Mouse (Mus musculus) lung, embryonic 16.5 days (tissue): ENCODE measurements around the gene Fubp1. TPM values are rescaled to one million over a fixed set of nuclear protein-coding genes. Genes with fewer than 3 reads are reported as not detected.

Experiments
- ATAC-seq: fragments of 200-750 bp; cut with Nextera tagmentation; 2 replicates; pipeline ENCODE4 v1.8.0; 2017; ENCODE audit warnings: low read depth, mild to moderate bottlenecking, moderate library complexity
- H3K27ac ChIP-seq: fragments of 300-500 bp; sonication (generic); 2 replicates; pipeline ENCODE4 v1.5.1; 2014; ENCODE audit warnings: mild to moderate bottlenecking, control low read depth, low read length
- H3K27me3 ChIP-seq: fragments of 300-500 bp; sonication (generic); 2 replicates; pipeline ENCODE4 v1.6.1; 2014; ENCODE audit warnings: low read depth, low read length, mixed read lengths; ENCODE audit not compliant: control insufficient read depth, insufficient read depth
- H3K36me3 ChIP-seq: fragments of 300-500 bp; sonication (generic); 2 replicates; pipeline ENCODE4 v1.6.1; 2014; ENCODE audit warnings: low read length; ENCODE audit not compliant: control insufficient read depth, insufficient read depth
- H3K4me1 ChIP-seq: fragments of 300-500 bp; sonication (generic); replicated peaks from 2 replicates; pipeline ENCODE4 v1.6.1; 2014; ENCODE audit warnings: low read length, mixed read lengths; ENCODE audit not compliant: control insufficient read depth, insufficient read depth
- H3K4me2 ChIP-seq: fragments of 300-500 bp; sonication (generic); 2 replicates; pipeline ENCODE4 v1.6.1; 2014; ENCODE audit warnings: low read depth, low read length, control low read depth
- H3K4me3 ChIP-seq: fragments of 300-500 bp; sonication (generic); 2 replicates; pipeline ENCODE4 v1.5.1; 2014; ENCODE audit warnings: mild to moderate bottlenecking, low read length, control low read depth
- H3K9ac ChIP-seq: fragments of 300-500 bp; sonication (generic); 2 replicates; pipeline ENCODE4 v1.6.1; 2014; ENCODE audit warnings: low read length, control low read depth
- H3K9me3 ChIP-seq: fragments of 300-500 bp; sonication (generic); 2 replicates; pipeline ENCODE4 v1.6.1; 2016; ENCODE audit warnings: low read length; ENCODE audit not compliant: control insufficient read depth
- WGBS: fragments of 180-500 bp; shearing (Covaris S2); extraction: QIAGEN DNeasy Blood & Tissue Kit; methylation state at CpG from one replicate; pipeline ENCODE4 v1.1.7; 2014; 5-methylcytosine and 5-hydroxymethylcytosine counted together
- polyA plus RNA-seq: library from polyadenylated mRNA; unstranded; fragments of >200 nt; fragmentation: Nextera tagmentation; extraction: Ambion mirVana; gene quantifications from 2 replicates; pipeline ENCODE4 v1.2.1, GENCODE M21; 2015

Fubp1 gene
- polyA plus RNA-seq, 1 experiment from 2014 or later, result 251 TPM

DNA sequence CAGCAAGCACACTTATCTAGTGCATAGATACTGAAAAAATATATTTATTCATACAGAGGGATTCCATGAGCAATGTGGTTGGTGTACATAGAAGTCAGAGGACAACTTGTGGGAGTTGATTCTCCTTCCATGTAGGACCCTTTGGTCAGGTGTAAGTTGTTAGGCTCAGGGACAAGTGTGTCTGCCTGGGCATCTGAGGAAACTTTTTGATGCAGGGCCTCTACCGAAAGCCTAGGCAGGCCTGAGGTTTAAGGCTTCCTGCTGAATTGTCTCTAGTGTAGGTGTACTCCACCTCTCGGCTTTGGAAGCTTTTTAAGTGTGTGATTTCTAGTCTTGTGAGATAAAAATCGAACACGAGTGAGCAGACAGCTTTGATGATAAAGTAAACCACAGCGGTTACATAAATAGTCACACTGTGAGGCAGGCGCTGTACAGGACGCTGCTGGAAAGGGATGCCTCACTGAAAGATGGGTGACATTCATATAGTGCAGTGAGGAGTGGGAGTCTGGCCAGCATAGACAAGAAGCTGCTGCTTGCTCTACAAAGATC, 1.6 kb downstream of the Fubp1 start:
- H3K4me2 ChIP-seq, result peak overlapping the region; percentile 62
- no peak for ATAC-seq
- peaks cover 19% of the 10 kb centered on the region for H3K4me1 ChIP-seq
- 1% methylated on average over 7 of the region's 7 CpGs for WGBS
- no peaks in the 10 kb centered on the region for H3K27me3 ChIP-seq
- H3K36me3 ChIP-seq, result peaks cover 6% of the 10 kb centered on the region
- peak overlapping the region; percentile 94 for H3K4me3 ChIP-seq
- H3K27ac ChIP-seq, result peak overlapping the region; percentile 97
- H3K9me3 ChIP-seq, result no peaks in the 10 kb centered on the region
- H3K9ac ChIP-seq, result peak overlapping the region; percentile 100

- Histone ChIP-seq H3K9ac (no peak overlapping the region), H3K27me3 (no peaks in the 10 kb centered on the region), H3K27ac (no peak overlapping the region), H3K9me3 (no peaks in the 10 kb centered on the region), H3K4me3 (peak overlapping the region; percentile 28), H3K4me2 (peak overlapping the region; percentile 62), H3K4me1 (peaks cover 19% of the 10 kb centered on the region), H3K36me3 (peaks cover 18% of the 10 kb centered on the region)
- 18% methylated on average over 3 of the region's 3 CpGs for WGBS
- no peak for ATAC-seq
Observed at GRCm38 (mm10) chr3:152213416-152213815, 3.2 kb downstream of the Fubp1 start.

DNA sequence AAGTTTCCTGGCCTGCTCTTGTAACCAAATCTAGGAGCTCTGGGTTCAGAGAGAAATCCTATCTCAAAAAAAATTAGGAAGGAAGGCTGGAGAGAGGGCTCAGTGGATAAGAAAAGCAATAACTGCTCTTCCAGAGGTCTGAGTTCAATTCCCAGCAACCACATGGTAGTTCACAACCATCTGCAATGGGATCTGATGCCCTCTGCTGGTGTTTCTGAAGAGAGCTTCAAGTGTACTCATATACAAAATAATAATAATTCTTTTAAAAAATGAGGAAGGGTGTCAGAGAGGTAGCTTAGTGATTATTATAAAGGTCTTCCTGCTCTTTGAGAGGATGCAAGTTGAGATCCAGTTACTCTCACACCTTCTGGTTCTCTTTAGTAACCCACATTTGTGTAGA, 14.7 kb downstream of the Fubp1 start:
- no peak for ATAC-seq
- no peak overlapping the region for H3K27ac ChIP-seq
- H3K9ac ChIP-seq, result no peak overlapping the region
- H3K27me3 ChIP-seq, result no peaks in the 10 kb centered on the region
- H3K4me2 ChIP-seq, result no peak overlapping the region
- H3K4me1 ChIP-seq, result no peaks in the 10 kb centered on the region
- H3K36me3 ChIP-seq, result peaks cover 67% of the 10 kb centered on the region
- no peaks in the 10 kb centered on the region for H3K9me3 ChIP-seq
- H3K4me3 ChIP-seq, result no peak overlapping the region

DNA sequence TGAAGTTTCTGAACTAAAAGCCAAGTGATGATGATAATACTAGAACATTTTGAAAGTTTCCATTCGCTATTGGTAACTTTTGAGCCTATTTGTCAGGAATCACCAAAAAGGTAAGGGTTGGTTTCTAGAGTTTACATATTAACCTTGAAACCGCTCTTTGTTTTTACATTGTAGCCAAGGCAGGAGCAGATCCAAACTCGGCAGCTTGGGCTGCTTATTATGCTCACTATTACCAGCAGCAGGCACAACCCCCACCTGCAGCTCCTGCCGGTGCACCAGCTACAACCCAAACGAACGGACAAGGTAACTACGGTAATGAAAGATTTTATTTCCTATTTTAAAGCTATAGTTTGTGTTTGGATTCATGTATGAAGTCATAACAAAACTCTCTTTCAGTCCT, 15.7 kb downstream of the Fubp1 start:
- Histone ChIP-seq H3K36me3 (peaks cover 60% of the 10 kb centered on the region), H3K27ac (no peak overlapping the region), H3K27me3 (no peaks in the 10 kb centered on the region), H3K9ac (no peak overlapping the region), H3K4me3 (no peak overlapping the region), H3K4me2 (no peak overlapping the region), H3K9me3 (no peaks in the 10 kb centered on the region), H3K4me1 (no peaks in the 10 kb centered on the region)
- WGBS, result 87% methylated on average over 7 of the region's 7 CpGs
- no peak for ATAC-seq

DNA sequence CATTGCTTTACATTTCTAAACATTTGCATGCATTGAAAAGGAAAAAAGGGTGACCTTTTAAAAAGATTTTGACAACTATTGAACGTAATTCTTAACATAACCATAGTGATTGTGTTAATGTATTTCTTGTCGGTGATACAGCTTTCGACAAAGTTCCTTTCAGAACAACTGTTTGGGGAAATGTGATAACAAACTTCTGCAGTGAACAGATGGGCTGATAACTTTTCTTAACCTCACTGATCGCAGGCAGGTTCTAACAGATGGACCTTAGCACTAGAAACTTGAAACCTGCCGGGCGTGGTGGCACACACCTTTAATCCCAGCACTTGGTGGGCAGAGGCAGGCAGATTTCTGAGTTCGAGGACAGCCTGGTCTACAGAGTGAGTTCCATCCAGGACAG, 18.6 kb downstream of the Fubp1 start:
- no peak overlapping the region for H3K4me2 ChIP-seq
- 89% methylated on average over 7 of the region's 7 CpGs for WGBS
- H3K9me3 ChIP-seq, result no peaks in the 10 kb centered on the region
- no peak overlapping the region for H3K27ac ChIP-seq
- no peaks in the 10 kb centered on the region for H3K4me1 ChIP-seq
- no peak overlapping the region for H3K9ac ChIP-seq
- H3K27me3 ChIP-seq, result no peaks in the 10 kb centered on the region
- no peak for ATAC-seq
- H3K36me3 ChIP-seq, result peaks cover 51% of the 10 kb centered on the region
- H3K4me3 ChIP-seq, result no peak overlapping the region

DNA sequence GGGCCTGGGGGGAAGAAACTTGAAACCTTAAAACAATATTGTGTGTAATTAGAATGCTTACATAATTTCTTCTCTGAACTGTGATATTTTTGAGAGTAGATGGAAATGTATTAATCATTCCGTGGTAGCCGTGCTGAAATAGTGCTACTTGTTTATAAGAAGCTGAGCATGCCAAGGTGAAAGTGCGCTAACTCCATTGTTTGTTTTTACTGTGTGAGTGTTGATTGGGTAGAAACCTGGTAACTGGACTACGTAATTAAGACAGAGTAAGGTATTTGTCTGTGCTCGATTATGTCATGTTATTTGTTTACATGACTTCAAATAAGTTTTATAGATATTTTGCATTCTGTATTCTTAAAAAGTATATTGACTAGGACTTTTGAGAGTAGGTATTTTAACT, 19.0 kb downstream of the Fubp1 start:
- Histone ChIP-seq H3K9me3 (no peaks in the 10 kb centered on the region), H3K4me1 (no peaks in the 10 kb centered on the region), H3K27ac (no peak overlapping the region), H3K4me3 (no peak overlapping the region), H3K4me2 (no peak overlapping the region), H3K9ac (no peak overlapping the region), H3K27me3 (no peaks in the 10 kb centered on the region), H3K36me3 (peaks cover 47% of the 10 kb centered on the region)
- no peak for ATAC-seq
- 72% methylated on average over 5 of the region's 5 CpGs for WGBS

DNA sequence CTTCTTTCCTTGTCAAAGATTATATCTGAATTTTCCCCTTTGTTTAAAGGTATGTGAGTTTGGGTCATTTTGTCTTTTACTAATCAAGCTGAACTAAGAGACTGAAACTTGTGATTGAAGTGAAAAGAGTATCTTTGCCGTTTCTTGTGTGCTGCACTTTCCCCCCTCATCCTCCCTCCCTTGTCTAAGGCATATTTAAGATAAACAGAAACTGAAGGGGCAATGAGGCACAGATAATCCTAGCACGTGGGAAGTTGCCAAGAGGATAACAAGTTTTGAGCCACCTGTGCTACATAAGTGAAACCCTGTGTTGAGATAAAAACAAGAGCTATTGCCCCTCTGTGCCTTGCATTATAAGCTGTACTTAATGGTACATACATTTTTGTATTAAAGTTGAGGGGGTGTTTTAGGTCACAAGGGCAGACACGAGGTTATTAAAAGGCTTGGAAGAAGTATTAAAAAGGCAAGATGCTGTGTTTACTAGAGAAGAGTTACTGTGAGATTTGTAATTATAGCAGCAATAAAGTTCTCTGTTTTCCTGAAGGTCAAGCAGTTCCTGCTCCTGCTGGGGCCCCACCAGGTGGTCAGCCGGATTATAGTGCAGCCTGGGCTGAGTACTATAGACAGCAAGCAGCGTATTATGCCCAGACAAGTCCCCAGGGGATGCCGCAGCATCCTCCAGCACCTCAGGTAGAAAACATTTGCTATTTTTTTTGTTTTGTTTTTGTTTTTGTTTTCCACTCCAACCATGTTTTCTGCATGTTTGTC, 21.3 kb downstream of the Fubp1 start:
- H3K9ac ChIP-seq, result no peak overlapping the region
- H3K4me3 ChIP-seq, result no peak overlapping the region
- H3K4me1 ChIP-seq, result no peaks in the 10 kb centered on the region
- ATAC-seq, result no peak
- H3K4me2 ChIP-seq, result no peak overlapping the region
- no peaks in the 10 kb centered on the region for H3K9me3 ChIP-seq
- peaks cover 36% of the 10 kb centered on the region for H3K36me3 ChIP-seq
- H3K27ac ChIP-seq, result no peak overlapping the region
- no peaks in the 10 kb centered on the region for H3K27me3 ChIP-seq
- whole genome bisulfite sequencing, result 57% methylated on average over 6 of the region's 6 CpGs

DNA sequence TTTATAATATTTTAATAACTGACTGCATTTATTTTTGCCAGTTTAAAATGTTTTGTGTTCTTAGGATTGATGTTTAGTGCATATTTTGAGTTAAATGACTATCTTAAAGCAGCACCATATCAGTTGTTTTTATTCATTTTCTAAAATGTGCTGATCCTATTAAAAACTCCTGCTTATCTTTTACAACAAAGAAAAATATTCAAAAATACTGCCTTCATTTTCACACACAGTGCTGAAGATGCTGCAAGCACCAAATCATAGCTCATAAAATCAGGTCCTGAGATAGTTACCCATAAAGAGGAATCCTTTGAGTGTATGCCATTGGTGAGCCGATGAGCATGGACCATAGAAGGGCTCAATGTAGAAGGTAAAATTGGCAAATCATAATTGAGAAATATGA, 25.0 kb downstream of the Fubp1 start:
- Histone ChIP-seq H3K4me1 (no peaks in the 10 kb centered on the region), H3K9me3 (no peaks in the 10 kb centered on the region), H3K4me3 (no peak overlapping the region), H3K4me2 (no peak overlapping the region), H3K9ac (no peak overlapping the region), H3K36me3 (peaks cover 40% of the 10 kb centered on the region), H3K27me3 (no peaks in the 10 kb centered on the region), H3K27ac (no peak overlapping the region)
- no peak for ATAC-seq
- 73% methylated on average over 1 of the region's 1 CpGs for WGBS

- Histone ChIP-seq H3K36me3 (peaks cover 44% of the 10 kb centered on the region), H3K9me3 (no peaks in the 10 kb centered on the region)
Observed at GRCm38 (mm10) chr3:152235805-152236204, 25.6 kb downstream of the Fubp1 start.

More at GRCm38 (mm10) chr3:152235805-152236204, 25.6 kb downstream of the Fubp1 start:
- no peak overlapping the region for H3K9ac ChIP-seq
- 94% methylated on average over 1 of the region's 1 CpGs for WGBS
- ATAC-seq, result no peak
- no peak overlapping the region for H3K4me2 ChIP-seq
- H3K27me3 ChIP-seq, result no peaks in the 10 kb centered on the region
- no peaks in the 10 kb centered on the region for H3K4me1 ChIP-seq
- no peak overlapping the region for H3K4me3 ChIP-seq
- no peak overlapping the region for H3K27ac ChIP-seq
